Mouse (Mus musculus): Measurements from ENCODE around the gene Cyp4a12a. TPM values are rescaled to one million over a fixed set of nuclear protein-coding genes. Genes with fewer than 3 reads are reported as not detected.
"Not testable (repeated sequence)": the region's sequence is repeated elsewhere in the genome, so short reads cannot be mapped to it uniquely, and the experiment has no call there.

Gene Cyp4a12a
- not detected for total RNA-seq (2018; cell fraction: chromatin; rRNA removed)
- not detected for total RNA-seq (2018; cell fraction: cytosol; rRNA removed)
- not detected for total RNA-seq (2018; cell fraction: nucleus; rRNA removed)
- polyA plus RNA-seq (2018) = not detected in 3 replicates

DNA sequence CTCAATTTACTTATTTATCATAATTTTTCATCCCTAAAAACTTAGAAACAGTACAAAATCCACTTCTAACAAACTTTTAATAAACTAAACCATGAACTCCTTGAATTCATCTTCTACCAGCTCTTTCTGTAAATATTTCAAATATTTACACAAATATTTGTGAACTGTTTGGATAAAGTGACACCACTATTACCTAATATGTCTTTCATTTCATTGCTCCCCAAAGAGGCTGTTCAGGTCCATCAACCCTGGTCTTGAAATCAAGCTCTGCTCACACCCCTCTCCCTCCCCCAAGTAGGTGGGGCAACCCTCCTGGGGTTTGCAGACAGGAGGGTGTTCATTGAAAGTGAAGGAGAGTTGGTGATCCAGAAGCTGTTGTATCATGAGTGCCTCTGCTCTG, at the start of gene Cyp4a12a:
Cyp4a12a (plus strand) TSS at position 301 of the 400 bp plus-strand sequence.
- H3K27ac ChIP-seq; H3K4me3 ChIP-seq (ENCODE audit: inconsistent target); H3K36me3 ChIP-seq (ENCODE audit: inconsistent target); H3K79me2 ChIP-seq (ENCODE audit: inconsistent target): not testable (repeated sequence)

DNA sequence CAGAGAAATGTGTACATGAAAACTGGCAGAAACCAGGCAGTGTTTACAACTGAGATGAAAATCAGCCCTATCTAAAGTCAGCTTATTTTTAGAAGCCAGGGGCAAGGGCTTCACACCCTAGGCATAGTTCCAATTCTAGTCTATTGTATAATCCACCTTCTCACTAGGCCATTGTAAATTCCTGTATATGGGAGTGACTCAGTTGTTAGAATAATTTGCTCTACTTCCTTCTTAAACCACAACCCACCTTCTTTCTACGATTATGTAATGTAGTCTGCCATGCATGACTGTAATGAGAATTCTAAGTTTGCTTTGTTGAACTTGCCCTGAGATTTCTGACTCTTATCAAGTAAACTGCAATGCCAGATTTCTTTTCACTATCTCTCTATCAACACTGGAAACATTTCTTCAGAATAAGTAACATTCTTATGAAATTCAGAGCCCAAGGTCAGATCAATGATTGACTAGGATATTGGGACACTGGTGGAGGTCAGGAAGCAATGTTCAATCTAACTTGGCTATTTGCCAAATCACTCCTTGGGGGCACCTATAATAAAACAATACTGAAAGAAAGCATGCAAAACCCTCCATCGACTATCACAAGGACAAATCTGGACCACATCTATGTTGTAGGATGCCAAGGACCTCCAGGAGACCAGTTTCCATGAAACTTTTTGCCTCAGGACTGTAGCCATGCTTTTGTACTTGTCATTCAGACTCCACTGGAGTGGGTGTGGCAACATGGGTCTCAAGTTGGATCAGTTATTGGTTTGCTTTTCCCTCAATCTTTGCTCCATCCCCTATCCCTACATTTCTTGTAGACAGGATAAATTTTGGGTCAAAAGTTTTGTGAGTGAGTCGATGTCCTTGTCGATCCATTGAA, 33.9 kb upstream of the Cyp4a12a start:
- H3K36me3 ChIP-seq (ENCODE audit: inconsistent target); H3K79me2 ChIP-seq (ENCODE audit: inconsistent target); H3K27ac ChIP-seq; H3K4me3 ChIP-seq (ENCODE audit: inconsistent target): not testable (repeated sequence)
- WGBS (ENCODE audit: missing documents) = 84% methylated on average over 3 of the region's 4 CpGs

DNA sequence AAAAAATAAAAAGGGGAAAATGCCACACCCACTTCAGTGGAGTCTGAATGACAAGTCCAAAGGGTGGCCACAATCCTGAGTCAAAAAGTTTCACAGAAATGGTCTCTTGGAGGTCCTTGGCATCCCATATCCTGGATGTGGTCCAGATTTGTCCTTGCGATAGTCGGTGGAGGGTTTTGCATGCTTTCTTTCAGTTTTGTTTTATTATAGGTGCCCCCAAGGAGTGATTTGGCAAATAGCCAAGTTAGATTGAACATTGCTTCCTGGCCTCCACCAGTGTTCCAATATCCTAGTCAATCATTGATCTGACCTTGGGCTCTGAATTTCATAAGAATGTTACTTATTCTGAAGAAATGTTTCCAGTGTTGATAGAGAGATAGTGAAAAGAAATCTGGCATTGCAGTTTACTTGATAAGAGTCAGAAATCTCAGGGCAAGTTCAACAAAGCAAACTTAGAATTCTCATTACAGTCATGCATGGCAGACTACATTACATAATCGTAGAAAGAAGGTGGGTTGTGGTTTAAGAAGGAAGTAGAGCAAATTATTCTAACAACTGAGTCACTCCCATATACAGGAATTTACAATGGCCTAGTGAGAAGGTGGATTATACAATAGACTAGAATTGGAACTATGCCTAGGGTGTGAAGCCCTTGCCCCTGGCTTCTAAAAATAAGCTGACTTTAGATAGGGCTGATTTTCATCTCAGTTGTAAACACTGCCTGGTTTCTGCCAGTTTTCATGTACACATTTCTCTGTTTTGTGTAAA, 20.4 kb upstream of the Cyp4a12a start:
- not testable (repeated sequence) for H3K4me3 ChIP-seq (ENCODE audit: inconsistent target); H3K79me2 ChIP-seq (ENCODE audit: inconsistent target); H3K27ac ChIP-seq; H3K36me3 ChIP-seq (ENCODE audit: inconsistent target)
- WGBS (ENCODE audit: missing documents) = 90% methylated on average over 2 of the region's 3 CpGs

DNA sequence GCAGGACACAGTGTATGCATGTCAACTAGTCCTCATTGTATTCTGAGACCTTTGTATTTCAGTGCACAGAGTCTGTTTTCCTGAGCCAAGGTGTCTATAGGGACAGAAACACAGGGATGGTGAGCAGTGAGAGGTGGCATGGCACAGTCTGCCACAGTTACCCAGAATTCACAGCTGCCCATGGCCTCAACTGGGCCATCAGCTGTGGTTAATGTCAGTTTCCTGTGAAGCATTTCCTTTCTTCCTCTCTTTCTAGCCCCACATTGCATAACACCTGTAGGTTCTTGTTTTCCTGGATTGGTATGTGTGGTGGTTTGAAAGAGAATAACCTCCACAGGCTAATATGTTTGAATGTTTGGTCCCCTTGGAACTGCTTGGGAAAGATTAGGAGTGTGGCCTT, 18.5 kb upstream of the Cyp4a12a start:
- Histone ChIP-seq H3K36me3 (ENCODE audit: inconsistent target) (no peaks in the 10 kb centered on the region), H3K79me2 (ENCODE audit: inconsistent target) (no peaks in the 10 kb centered on the region), H3K27ac (no peak overlapping the region), H3K4me3 (ENCODE audit: inconsistent target) (no peak overlapping the region)

DNA sequence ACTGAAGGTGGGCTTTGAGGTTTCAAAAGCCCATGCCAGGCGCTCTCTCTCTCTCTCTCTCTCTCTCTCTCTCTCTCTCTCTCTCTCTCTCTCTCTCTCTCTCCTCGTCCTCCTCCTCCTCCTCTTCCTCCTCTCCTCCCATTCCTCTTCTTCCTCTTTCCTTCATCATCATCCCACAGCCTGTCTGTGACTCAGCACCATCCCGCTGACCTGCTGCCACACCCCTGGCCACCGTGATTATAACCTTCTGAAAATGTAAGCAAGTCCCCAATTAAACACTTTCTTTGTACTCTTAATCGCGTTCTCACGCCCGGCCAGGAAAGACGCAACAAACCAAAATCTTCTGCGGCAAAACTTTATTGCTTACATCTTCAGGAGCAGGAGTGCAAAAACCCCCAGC, 18.1 kb upstream of the Cyp4a12a start:
- H3K79me2 ChIP-seq (ENCODE audit: inconsistent target); H3K27ac ChIP-seq; H3K36me3 ChIP-seq (ENCODE audit: inconsistent target); H3K4me3 ChIP-seq (ENCODE audit: inconsistent target): not testable (repeated sequence)
- WGBS (ENCODE audit: missing documents) = 6% methylated on average over 5 of the region's 10 CpGs

DNA sequence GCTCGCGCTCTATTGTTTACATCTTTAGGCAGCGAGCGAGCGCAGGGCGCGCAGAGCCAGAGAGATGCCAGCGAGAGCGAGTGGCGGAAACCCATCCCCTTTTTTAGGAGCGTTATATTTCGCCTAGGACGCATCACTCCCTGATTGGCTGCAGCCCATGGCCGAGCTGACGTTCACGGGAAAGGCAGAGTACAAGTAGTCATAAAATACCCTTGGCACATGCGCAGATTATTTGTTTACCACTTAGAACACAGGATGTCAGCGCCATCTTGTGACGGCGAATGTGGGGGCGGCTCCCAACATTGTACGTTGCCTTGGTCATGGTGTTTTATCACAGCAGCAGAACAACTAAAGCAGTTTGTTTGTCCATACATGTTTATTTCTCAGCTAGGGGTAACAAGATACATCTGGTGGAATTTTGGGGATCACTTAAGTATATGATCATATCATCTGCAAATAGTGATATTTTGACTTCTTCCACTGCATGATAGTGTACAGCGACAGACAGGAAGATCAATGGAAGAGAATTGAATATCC, 17.5 kb upstream of the Cyp4a12a start:
- not testable (repeated sequence) for H3K79me2 ChIP-seq (ENCODE audit: inconsistent target); H3K36me3 ChIP-seq (ENCODE audit: inconsistent target); H3K4me3 ChIP-seq (ENCODE audit: inconsistent target); H3K27ac ChIP-seq
- 35% methylated on average over 11 of the region's 23 CpGs for WGBS (ENCODE audit: missing documents)

DNA sequence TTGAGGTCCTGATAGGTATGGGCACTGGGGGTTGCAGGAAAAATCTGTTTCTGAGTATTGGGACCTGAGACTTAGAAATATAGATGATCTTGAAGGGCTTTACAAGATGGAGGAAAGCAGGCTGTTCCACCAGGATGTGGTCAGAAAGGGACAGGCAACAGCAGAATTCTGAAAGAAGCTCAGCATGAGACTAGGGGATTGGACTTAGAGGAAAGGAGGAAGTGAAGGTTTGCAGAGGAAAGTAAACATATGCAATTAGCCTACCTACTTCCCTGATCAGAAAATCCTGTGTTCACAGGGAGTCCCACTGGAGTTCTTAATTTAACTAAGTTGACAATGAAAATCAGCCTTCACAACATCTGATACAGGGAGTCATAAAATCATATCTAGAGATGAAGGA, 26.9 kb downstream of the Cyp4a12a start:
- H3K27ac ChIP-seq; H3K79me2 ChIP-seq (ENCODE audit: inconsistent target); H3K4me3 ChIP-seq (ENCODE audit: inconsistent target); H3K36me3 ChIP-seq (ENCODE audit: inconsistent target): not testable (repeated sequence)

DNA sequence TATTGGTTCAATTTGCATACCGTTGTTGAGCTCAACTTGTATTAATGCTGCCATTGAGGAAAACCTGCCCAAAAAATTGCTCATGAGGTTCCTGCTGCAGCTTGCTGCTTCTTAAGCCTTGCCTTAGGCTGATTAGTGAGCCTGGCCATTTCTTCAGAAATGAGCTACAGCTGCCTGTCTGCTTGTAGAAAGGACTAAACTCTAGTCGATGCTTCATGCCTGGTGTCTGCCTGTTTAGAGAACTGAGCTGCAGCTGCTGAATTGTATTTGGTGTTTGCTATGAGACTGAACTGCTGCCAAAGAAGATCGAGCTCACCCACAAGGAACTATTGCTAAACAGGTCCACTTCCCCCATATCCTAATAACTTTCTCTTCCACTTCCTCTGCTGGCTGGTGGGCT, 66.8 kb downstream of the Cyp4a12a start:
- not testable (repeated sequence) for H3K4me3 ChIP-seq (ENCODE audit: inconsistent target); H3K27ac ChIP-seq; H3K36me3 ChIP-seq (ENCODE audit: inconsistent target); H3K79me2 ChIP-seq (ENCODE audit: inconsistent target)
- 54% methylated on average over 2 of the region's 3 CpGs for WGBS (ENCODE audit: missing documents)

DNA sequence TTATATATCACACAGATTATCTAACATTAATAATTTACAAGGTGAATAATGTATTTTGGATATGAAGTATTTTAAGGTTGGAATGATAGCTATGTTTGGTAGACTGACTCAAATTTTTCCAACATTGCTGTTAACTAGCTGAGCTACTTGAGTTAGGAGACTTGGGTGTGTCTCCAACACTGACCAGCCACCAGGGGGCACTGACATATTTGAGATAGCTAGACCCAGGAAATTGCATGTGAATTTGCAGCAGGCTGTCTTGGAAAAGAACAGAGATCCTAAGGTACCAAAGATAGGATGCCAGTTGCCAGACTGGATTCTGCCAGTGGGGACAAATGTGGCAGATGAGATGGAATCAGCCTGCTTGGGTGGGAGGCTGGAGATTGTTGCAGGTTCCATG, 69.2 kb downstream of the Cyp4a12a start:
- not testable (repeated sequence) for H3K36me3 ChIP-seq (ENCODE audit: inconsistent target); H3K4me3 ChIP-seq (ENCODE audit: inconsistent target); H3K79me2 ChIP-seq (ENCODE audit: inconsistent target); H3K27ac ChIP-seq

Other genes starting within 250 kb of the Cyp4a12a start
- 3.6 to 11.5 TPM (median 5.3 TPM) in 3 replicates for gene Tal1, start 242.6 kb upstream of the Cyp4a12a start, polyA plus RNA-seq (2018)
- gene Pdzk1ip1, start 210.3 kb upstream of the Cyp4a12a start, polyA plus RNA-seq (2018) = 24.4 to 124 TPM (median 41.0 TPM) in 3 replicates
- gene Cyp4x1, start 164.8 kb upstream of the Cyp4a12a start, polyA plus RNA-seq (2018) = not detected in 3 replicates
- not detected in 3 replicates for gene Cyp4a29, start 57.0 kb upstream of the Cyp4a12a start, polyA plus RNA-seq (2018)
- gene Cyp4a12b, start 112.6 kb downstream of the Cyp4a12a start, polyA plus RNA-seq (2018) = not detected in 3 replicates
- not detected in 3 replicates for gene Cyp4a30b, start 153.6 kb downstream of the Cyp4a12a start, polyA plus RNA-seq (2018)
- not detected in 3 replicates for gene Cyp4a14, start 197.1 kb downstream of the Cyp4a12a start, polyA plus RNA-seq (2018)
- gene Cyp4a10, start 219.2 kb downstream of the Cyp4a12a start, polyA plus RNA-seq (2018) = not detected in 3 replicates

Data from macrophage (primary cell).